Mouse (Mus musculus) heart, postnatal 0 days (tissue): ENCODE data around the gene Gm42421. TPM values are rescaled to one million over a fixed set of nuclear protein-coding genes. Genes with fewer than 3 reads are reported as not detected.

ENCODE experiments used
- ATAC-seq: fragments of 200-750 bp; cut with Nextera tagmentation; 2 replicates; pipeline ENCODE4 v1.8.0; 2017; ENCODE audit warnings: low read depth, moderate number of reproducible peaks, moderate library complexity; ENCODE audit not compliant: insufficient read depth
- DNase-seq: peaks from one replicate; pipeline ENCODE4 v3.0.0-alpha.2; 2016; ENCODE audit warnings: low spot score
- H3K27ac ChIP-seq: fragments of 300-500 bp; sonication (generic); 2 replicates; pipeline ENCODE4 v1.5.1; 2014; ENCODE audit warnings: low read depth, mild to moderate bottlenecking
- H3K27me3 ChIP-seq: fragments of 300-500 bp; sonication (generic); 2 replicates; pipeline ENCODE4 v1.6.1; 2014; ENCODE audit warnings: low read length, mixed read lengths; ENCODE audit not compliant: control insufficient read depth, insufficient read depth
- H3K36me3 ChIP-seq: fragments of 300-500 bp; sonication (generic); replicated peaks from 2 replicates; pipeline ENCODE4 v1.6.1; 2014; ENCODE audit warnings: low read length, mixed read lengths; ENCODE audit not compliant: control insufficient read depth, insufficient read depth
- H3K4me1 ChIP-seq: fragments of 300-500 bp; sonication (generic); 2 replicates; pipeline ENCODE4 v1.6.1; 2014; ENCODE audit warnings: antibody characterized with exemption; ENCODE audit not compliant: control insufficient read depth, insufficient read depth
- H3K4me2 ChIP-seq: fragments of 300-500 bp; sonication (generic); 2 replicates; pipeline ENCODE4 v1.6.1; 2014; ENCODE audit warnings: low read depth, mild to moderate bottlenecking, low read length, moderate library complexity
- H3K4me3 ChIP-seq: fragments of 300-500 bp; sonication (generic); 2 replicates; pipeline ENCODE4 v1.5.1; 2014; ENCODE audit warnings: low read depth, low read length
- H3K9ac ChIP-seq: fragments of 300-500 bp; sonication (generic); replicated peaks from 2 replicates; pipeline ENCODE4 v1.6.1; 2014; ENCODE audit warnings: low read depth, low read length, mixed read lengths
- H3K9me3 ChIP-seq: fragments of 300-500 bp; sonication (generic); replicated peaks from 2 replicates; pipeline ENCODE4 v1.6.1; 2016; ENCODE audit warnings: low read length; ENCODE audit not compliant: control insufficient read depth
- CTCF ChIP-seq: IDR thresholded peaks from 2 replicates; pipeline ENCODE4 v1.5.1; 2016; ENCODE audit warnings: antibody characterized with exemption, control low read depth, low read depth
- EP300 ChIP-seq: IDR thresholded peaks from 2 replicates; pipeline ENCODE4 v1.6.1; 2016; ENCODE audit warnings: antibody characterized with exemption, low read depth
- WGBS: fragments of 180-500 bp; shearing (Covaris S2); extraction: QIAGEN DNeasy Blood & Tissue Kit; methylation state at CpG from one replicate; pipeline ENCODE4 v1.1.7; 2014; 5-methylcytosine and 5-hydroxymethylcytosine counted together
- polyA plus RNA-seq: library from polyadenylated mRNA; unstranded; fragments of >200 nt; fragmentation: Nextera tagmentation; extraction: Ambion mirVana; gene quantifications from 2 replicates; pipeline ENCODE4 v1.2.1, GENCODE M21; 2015
- total RNA-seq: library from RNA; depleted of rRNA; stranded (reverse); fragments of >200 nt; gene quantifications from 2 replicates; pipeline ENCODE4 v1.2.3, GENCODE M21; 2014; ENCODE audit warnings: low replicate concordance

The Gm42421 gene
- total and polyA plus RNA-seq, 2 experiments from 2014 or later: 0.29 to 5.8 TPM

GRCm38 (mm10) chr5:143909417-143910400 is 18.3 kb upstream of the Gm42421 start, which contains the start of the genes Aimp2 and Pms2:
TSS of gene Aimp2 (minus strand) at chr5:143909847.
TSS of gene Pms2 (plus strand) at chr5:143909964.
- peak; percentile 99 for DNase-seq
- Histone ChIP-seq H3K27me3 (no peaks in the 10 kb centered on the region), H3K4me1 (peaks cover 10% of the 10 kb centered on the region; the same call in 1 of the 2 replicates), H3K36me3 (peaks cover 27% of the 10 kb centered on the region), H3K4me2 (peak within 1 kb of the TSS; percentile 82), H3K9me3 (no peaks in the 10 kb centered on the region), H3K9ac (peak within 1 kb of the TSS; percentile 65), H3K27ac (peak within 1 kb of the TSS; percentile 95), H3K4me3 (peak within 1 kb of the TSS; percentile 73)
- peak; percentile 99 for ATAC-seq
- TF ChIP-seq CTCF (no peak), EP300 (no peak)
- under 1% methylated on average over 70 of the region's 70 CpGs for WGBS

DNA sequence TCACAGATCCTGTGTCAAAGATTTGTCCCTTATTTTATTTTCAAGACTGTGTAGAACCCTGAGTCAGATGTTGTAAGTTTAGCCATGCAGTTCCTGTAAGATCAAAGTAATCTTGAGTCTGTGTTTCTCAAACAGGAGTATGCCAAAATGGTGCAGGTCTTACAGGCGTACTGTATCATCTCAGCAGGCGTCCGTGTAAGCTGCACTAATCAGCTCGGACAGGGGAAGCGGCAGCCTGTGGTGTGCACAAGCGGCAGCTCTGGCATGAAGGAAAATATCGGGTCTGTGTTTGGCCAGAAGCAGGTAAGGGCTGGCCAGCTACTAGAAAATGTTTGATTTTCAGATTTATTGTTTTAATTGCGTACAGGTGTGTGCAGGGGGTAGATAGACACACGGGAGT is 11.8 kb upstream of the Gm42421 start:
- WGBS: 88% methylated on average over 9 of the region's 9 CpGs
- peaks cover 54% of the 10 kb centered on the region for H3K36me3 ChIP-seq

GRCm38 (mm10) chr5:143917418-143917817 is 10.6 kb upstream of the Gm42421 start:
- TF ChIP-seq CTCF (peak; percentile 73), EP300 (no peak)
- Histone ChIP-seq H3K9me3 (no peaks in the 10 kb centered on the region), H3K27ac (no peak overlapping the region), H3K9ac (no peak overlapping the region), H3K27me3 (no peaks in the 10 kb centered on the region), H3K4me2 (no peak overlapping the region), H3K4me3 (no peak overlapping the region), H3K4me1 (no peaks in the 10 kb centered on the region), H3K36me3 (peaks cover 63% of the 10 kb centered on the region)
- WGBS: 46% methylated on average over 5 of the region's 5 CpGs
- ATAC-seq (no peak), DNase-seq (peak; percentile 59)

More for the DNA sequence above, 11.8 kb upstream of the Gm42421 start:
- Histone ChIP-seq H3K9me3 (no peaks in the 10 kb centered on the region), H3K9ac (no peak overlapping the region), H3K4me2 (no peak overlapping the region), H3K27ac (no peak overlapping the region), H3K4me1 (no peaks in the 10 kb centered on the region), H3K27me3 (no peaks in the 10 kb centered on the region), H3K4me3 (no peak overlapping the region)
- no peak for TF ChIP-seq CTCF
- TF ChIP-seq EP300: no peak
- no peak for ATAC-seq
- DNase-seq: no peak

DNA sequence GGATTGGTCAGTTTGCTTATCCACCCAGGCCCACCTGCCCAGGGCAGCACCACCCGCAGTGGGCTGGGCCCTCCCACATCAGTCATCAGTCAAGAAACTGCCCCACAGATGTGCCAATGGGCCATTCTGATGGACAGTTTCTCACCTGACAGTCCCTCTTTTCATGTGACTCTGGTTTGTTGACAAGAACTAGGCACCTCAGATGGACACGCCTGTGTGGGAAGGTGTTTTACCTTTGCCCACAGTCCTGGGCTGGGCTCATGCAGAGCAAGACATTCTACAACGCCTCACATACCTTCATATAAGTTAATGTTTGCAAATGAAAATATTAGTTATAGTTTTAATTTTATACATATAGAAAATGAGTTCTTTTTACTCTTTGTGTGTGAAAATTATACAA is 9.9 kb upstream of the Gm42421 start:
- 96% methylated on average over 3 of the region's 3 CpGs for WGBS
- TF ChIP-seq CTCF: no peak
- TF ChIP-seq EP300: no peak
- H3K36me3 ChIP-seq: peaks cover 67% of the 10 kb centered on the region

DNA sequence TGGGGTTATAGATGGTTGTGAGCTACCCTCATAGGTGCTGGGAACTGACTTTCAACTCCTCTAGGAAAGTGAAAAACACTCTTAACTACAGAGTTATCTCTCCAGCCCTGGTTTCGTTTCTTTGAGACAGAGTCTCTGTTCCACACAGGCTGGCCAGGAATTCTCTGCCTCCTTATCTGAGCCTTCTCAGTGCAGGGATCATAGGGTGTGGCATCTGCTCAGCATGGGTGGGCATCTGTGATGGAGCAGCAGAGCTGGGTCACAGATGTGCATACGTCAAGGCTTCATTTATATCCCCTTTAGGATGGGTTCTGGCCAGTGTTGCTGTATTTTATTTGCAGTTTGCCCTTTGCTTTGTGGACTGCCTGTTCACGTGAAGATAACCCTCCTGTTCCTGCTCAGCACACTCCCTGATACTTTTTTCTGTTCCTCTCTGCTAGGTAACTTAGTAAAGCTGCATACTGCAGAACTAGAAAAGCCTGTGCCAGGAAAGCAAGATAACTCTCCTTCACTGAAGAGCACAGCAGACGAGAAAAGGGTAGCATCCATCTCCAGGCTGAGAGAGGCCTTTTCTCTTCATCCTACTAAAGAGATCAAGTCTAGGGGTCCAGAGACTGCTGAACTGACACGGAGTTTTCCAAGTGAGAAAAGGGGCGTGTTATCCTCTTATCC is 3.1 kb upstream of the Gm42421 start:
- WGBS: 72% methylated on average over 6 of the region's 6 CpGs
- Histone ChIP-seq H3K4me2 (no peak overlapping the region), H3K4me1 (no peaks in the 10 kb centered on the region), H3K9me3 (no peaks in the 10 kb centered on the region), H3K36me3 (peaks cover 83% of the 10 kb centered on the region), H3K27ac (no peak overlapping the region), H3K27me3 (no peaks in the 10 kb centered on the region), H3K9ac (no peak overlapping the region; the same call in 1 of the 2 replicates), H3K4me3 (no peak overlapping the region)
- no peak for ATAC-seq
- TF ChIP-seq EP300: no peak
- no peak for TF ChIP-seq CTCF
- no peak for DNase-seq

More for the DNA sequence above, 9.9 kb upstream of the Gm42421 start:
- Histone ChIP-seq H3K9ac (no peak overlapping the region), H3K4me3 (no peak overlapping the region), H3K27ac (no peak overlapping the region), H3K9me3 (no peaks in the 10 kb centered on the region), H3K4me2 (no peak overlapping the region), H3K4me1 (no peaks in the 10 kb centered on the region), H3K27me3 (no peaks in the 10 kb centered on the region)
- DNase-seq: no peak
- no peak for ATAC-seq
